Mouse (Mus musculus) forebrain, embryonic 15.5 days (tissue): ENCODE data around the gene Rpp25. TPM values are rescaled to one million over a fixed set of nuclear protein-coding genes. Genes with fewer than 3 reads are reported as not detected.

ENCODE experiments used
- ATAC-seq: fragments of 200-750 bp; cut with Nextera tagmentation; replicated peaks from 2 replicates; pipeline ENCODE4 v1.8.0; 2017; ENCODE audit warnings: mild to moderate bottlenecking, moderate TSS enrichment, moderate library complexity
- H3K27ac ChIP-seq: fragments of 300-500 bp; sonication (generic); replicated peaks from 2 replicates; pipeline ENCODE4 v1.5.1; 2015; ENCODE audit warnings: mild to moderate bottlenecking, inconsistent platforms
- H3K27me3 ChIP-seq: fragments of 300-500 bp; sonication (generic); 2 replicates; pipeline ENCODE4 v1.6.1; 2015; ENCODE audit warnings: inconsistent platforms
- H3K36me3 ChIP-seq: fragments of 300-500 bp; sonication (generic); 2 replicates; pipeline ENCODE4 v1.6.1; 2015; ENCODE audit warnings: mild to moderate bottlenecking, inconsistent platforms
- H3K4me1 ChIP-seq: fragments of 300-500 bp; sonication (generic); 2 replicates; pipeline ENCODE4 v1.6.1; 2015; ENCODE audit warnings: inconsistent platforms
- H3K4me2 ChIP-seq: fragments of 300-500 bp; sonication (generic); replicated peaks from 2 replicates; pipeline ENCODE4 v1.6.1; 2015; ENCODE audit warnings: mild to moderate bottlenecking, inconsistent platforms
- H3K4me3 ChIP-seq: fragments of 300-500 bp; sonication (generic); 2 replicates; pipeline ENCODE4 v1.5.1; 2015; ENCODE audit warnings: mild to moderate bottlenecking, inconsistent platforms
- H3K9ac ChIP-seq: fragments of 300-500 bp; sonication (generic); replicated peaks from 2 replicates; pipeline ENCODE4 v1.6.1; 2015; ENCODE audit warnings: mild to moderate bottlenecking, inconsistent platforms
- H3K9me3 ChIP-seq: fragments of 300-500 bp; sonication (generic); 2 replicates; pipeline ENCODE4 v1.6.1; 2016; ENCODE audit warnings: inconsistent platforms
- WGBS: fragments of 180-500 bp; shearing (Covaris S2); methylation state at CpG from one replicate; pipeline ENCODE4 v1.1.7; 2015; ENCODE audit warnings: mixed read lengths; 5-methylcytosine and 5-hydroxymethylcytosine counted together
- polyA plus RNA-seq: library from polyadenylated mRNA; unstranded; fragments of >200 nt; fragmentation: Nextera tagmentation; extraction: Ambion mirVana; gene quantifications from 2 replicates; pipeline ENCODE4 v1.2.1, GENCODE M21; 2015

Gene Rpp25
- polyA plus RNA-seq, 1 experiment from 2014 or later = 19.6 TPM

DNA sequence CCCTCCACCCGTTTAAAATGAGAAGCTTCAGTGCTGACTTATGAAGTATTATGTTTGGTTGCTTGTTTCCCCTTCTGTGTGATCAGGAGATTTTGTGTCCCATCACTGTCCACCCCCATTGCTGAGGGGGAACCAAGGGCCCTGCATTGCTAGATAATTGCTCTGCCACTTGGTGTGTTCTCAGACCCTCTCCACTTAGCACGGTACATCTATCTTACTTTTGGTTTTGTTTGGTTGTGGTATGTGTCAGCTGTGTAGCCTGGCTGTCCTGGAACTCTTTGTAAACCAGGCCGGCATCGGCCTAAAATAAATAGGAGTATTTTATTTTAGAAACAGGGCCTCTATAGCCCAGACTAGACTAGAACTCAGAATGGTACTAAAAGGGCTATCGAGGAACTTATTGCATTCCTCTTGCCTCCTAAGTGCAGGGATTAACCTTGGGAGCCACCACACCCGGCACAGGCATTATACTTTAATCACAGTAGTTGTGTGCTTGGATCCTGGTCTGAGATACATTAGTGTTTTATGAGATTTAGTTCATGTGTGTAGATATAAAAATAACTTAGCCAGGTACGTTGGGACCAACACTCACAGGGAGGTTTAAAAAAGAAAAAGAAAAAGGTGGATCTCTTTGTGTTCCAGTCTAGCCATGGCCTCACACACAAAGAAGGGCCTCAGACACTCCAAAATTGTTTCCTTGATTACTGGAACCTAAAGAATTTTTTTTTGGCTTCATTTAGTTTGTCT, 18.5 kb downstream of the Rpp25 start:
- H3K9ac ChIP-seq = peak overlapping the region; percentile 96
- 43% methylated on average over 7 of the region's 7 CpGs for WGBS

DNA sequence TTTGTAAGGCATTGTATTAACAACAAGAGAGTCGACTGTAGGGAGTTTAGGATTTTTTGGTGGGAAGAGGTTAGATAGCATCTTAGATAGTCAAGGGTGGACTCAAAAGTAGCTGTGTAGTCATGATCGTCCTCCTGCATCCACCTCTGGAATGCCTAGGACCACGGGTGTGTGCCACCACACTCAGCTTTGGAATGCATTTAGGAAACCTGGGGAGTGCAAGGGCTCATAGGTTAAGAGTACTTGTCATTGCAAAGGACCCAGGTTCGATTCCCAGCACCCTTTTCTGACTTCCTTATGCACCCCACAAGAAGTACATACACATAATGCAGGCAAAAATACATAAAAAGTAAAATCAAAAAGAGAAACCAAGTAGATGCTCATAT, 19.0 kb downstream of the Rpp25 start:
- WGBS = 86% methylated on average over 4 of the region's 4 CpGs
- peak overlapping the region; percentile 69 for H3K4me2 ChIP-seq
- H3K36me3 ChIP-seq = no peaks in the 10 kb centered on the region
- H3K27me3 ChIP-seq = no peaks in the 10 kb centered on the region
- H3K4me3 ChIP-seq = peak overlapping the region; percentile 91
- H3K4me1 ChIP-seq = peaks cover 42% of the 10 kb centered on the region
- H3K9ac ChIP-seq = peak overlapping the region; percentile 18; the same call in 1 of the 2 replicates
- no peak for ATAC-seq
- H3K27ac ChIP-seq = no peak overlapping the region
- H3K9me3 ChIP-seq = no peaks in the 10 kb centered on the region

More for the DNA sequence above, 18.5 kb downstream of the Rpp25 start:
- Histone ChIP-seq H3K4me3 (peak overlapping the region; percentile 91), H3K27ac (peak overlapping the region; percentile 84), H3K27me3 (no peaks in the 10 kb centered on the region), H3K9me3 (no peaks in the 10 kb centered on the region), H3K36me3 (no peaks in the 10 kb centered on the region), H3K4me1 (peaks cover 42% of the 10 kb centered on the region), H3K4me2 (peak overlapping the region; percentile 69)
- no peak for ATAC-seq

DNA sequence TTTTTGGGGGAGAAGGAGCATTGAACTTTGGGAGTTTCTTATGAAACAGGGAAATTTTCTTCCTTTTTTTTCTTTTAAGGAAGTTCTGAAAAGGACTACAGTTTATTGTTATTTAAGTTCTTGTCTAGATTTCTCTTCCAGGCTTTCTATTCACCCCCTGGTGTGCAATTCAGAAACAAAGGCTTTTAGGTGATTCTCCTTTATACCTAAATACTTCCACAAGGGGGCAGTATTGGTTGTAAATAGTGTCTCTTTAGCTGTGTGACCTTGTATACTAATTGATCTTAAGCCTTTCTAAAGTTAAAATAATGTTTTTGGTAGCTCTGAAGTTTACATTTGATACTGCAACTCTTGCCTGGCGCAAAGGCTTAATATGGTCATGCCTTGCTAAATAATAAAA, 19.9 kb downstream of the Rpp25 start:
- H3K9me3 ChIP-seq = no peaks in the 10 kb centered on the region
- H3K4me2 ChIP-seq = 0 out of 2 replicates have a peak overlapping the region, but pooled peaks have one; percentile 9
- no peak overlapping the region for H3K4me3 ChIP-seq
- no peak overlapping the region for H3K9ac ChIP-seq
- H3K4me1 ChIP-seq = peaks cover 50% of the 10 kb centered on the region
- 85% methylated on average over 1 of the region's 1 CpGs for WGBS
- H3K36me3 ChIP-seq = no peaks in the 10 kb centered on the region
- no peak overlapping the region for H3K27ac ChIP-seq
- no peaks in the 10 kb centered on the region for H3K27me3 ChIP-seq
- no peak for ATAC-seq

DNA sequence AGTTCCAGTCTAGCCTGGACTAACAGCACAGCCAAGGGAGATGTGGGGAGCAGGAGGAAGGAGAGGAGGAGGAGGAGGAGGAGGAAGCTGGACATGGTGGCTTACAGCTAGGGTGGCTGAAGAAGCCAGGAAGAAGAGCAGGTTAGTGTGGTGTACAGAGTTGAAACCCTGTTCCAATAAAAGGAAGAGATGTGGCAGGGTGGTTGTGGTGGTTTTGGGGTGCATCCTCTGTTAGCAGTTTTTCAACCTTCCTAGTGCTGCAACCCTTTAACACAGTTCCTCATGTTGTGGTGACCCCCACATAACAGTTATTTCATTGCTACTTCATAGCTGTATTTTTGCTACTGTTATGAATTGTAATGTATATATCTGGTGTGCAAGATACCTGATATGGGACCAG, 20.6 kb downstream of the Rpp25 start:
- H3K36me3 ChIP-seq = no peaks in the 10 kb centered on the region
- H3K9me3 ChIP-seq = no peaks in the 10 kb centered on the region
- no peak for ATAC-seq
- H3K4me3 ChIP-seq = no peak overlapping the region
- H3K9ac ChIP-seq = no peak overlapping the region
- H3K27me3 ChIP-seq = no peaks in the 10 kb centered on the region
- peaks cover 51% of the 10 kb centered on the region for H3K4me1 ChIP-seq
- H3K27ac ChIP-seq = no peak overlapping the region
- H3K4me2 ChIP-seq = no peak overlapping the region

DNA sequence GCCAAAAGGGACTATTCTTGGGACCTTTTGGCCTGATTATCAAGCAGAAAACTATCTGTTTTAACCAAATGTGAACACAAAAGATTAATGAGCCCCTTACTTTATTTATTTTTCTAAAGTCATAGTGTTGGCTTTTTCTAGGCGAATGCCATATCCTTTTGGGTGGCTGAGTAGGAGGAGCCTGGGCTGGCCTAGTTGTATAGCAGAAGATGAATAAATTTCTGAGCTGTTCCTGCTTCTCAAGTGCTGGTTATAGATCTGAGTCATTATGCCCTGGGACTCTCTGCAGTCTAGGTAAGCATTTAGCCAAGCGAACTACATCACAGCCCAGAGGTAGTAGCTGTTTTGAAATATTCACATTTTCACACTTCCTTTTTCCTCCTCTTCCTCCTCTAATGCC, 21.7 kb downstream of the Rpp25 start:
- Histone ChIP-seq H3K36me3 (peaks cover 6% of the 10 kb centered on the region; the same call in 1 of the 2 replicates), H3K27me3 (no peaks in the 10 kb centered on the region), H3K27ac (no peak overlapping the region), H3K4me1 (peaks cover 48% of the 10 kb centered on the region), H3K9ac (no peak overlapping the region), H3K4me2 (no peak overlapping the region), H3K9me3 (no peaks in the 10 kb centered on the region), H3K4me3 (no peak overlapping the region)
- WGBS = 87% methylated on average over 2 of the region's 2 CpGs
- no peak for ATAC-seq

DNA sequence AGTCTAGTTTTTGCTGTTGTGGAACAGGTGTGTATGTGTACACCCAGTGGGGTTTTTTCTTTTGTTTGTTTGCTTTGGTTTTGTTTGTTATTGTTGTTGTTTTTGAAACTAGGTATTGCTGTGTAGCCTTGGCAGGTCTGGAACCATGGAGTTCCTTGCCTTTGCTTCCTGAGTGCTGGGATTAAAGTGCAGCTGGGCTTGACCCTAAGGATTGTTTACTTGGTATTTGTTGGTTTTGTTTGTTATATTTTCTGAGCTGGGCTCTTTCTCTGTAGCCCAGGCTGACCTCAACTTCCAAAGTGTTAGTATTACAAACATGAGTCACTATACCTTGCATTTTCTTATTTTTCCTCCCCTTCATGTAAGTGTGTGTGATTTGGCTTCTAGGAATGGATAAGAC, 22.6 kb downstream of the Rpp25 start:
- no peak for ATAC-seq
- H3K4me2 ChIP-seq = no peak overlapping the region
- no peak overlapping the region for H3K4me3 ChIP-seq

DNA sequence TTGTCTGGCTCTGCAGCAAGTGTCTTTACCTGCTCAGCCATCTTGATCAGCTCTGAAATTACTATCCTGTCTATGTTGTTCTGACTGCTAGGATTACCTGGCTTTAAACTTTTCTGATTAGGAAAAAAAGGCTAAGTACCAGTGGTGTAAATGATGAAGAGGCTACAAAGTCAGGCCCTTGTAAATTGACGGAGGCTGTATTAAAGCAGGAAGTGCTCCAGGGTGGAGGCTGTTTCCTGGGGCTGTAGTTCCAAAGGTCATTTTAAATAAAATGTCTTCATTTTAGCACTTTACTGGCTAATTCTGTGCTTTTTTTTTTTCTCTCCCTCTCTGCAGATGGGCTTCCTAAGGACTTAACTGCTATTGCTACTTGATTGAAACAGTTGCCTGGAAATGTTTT, 28.1 kb downstream of the Rpp25 start:
- no peaks in the 10 kb centered on the region for H3K27me3 ChIP-seq
- peaks cover 46% of the 10 kb centered on the region for H3K36me3 ChIP-seq
- H3K9ac ChIP-seq = no peak overlapping the region
- no peaks in the 10 kb centered on the region for H3K9me3 ChIP-seq
- no peak overlapping the region for H3K4me3 ChIP-seq
- no peak for ATAC-seq
- no peak overlapping the region for H3K27ac ChIP-seq
- peaks cover 14% of the 10 kb centered on the region for H3K4me1 ChIP-seq
- no peak overlapping the region for H3K4me2 ChIP-seq
- 96% methylated on average over 1 of the region's 1 CpGs for WGBS

More for the DNA sequence above, 22.6 kb downstream of the Rpp25 start:
- H3K4me1 ChIP-seq = peaks cover 46% of the 10 kb centered on the region
- peaks cover 13% of the 10 kb centered on the region for H3K36me3 ChIP-seq
- H3K27me3 ChIP-seq = no peaks in the 10 kb centered on the region
- H3K9me3 ChIP-seq = no peaks in the 10 kb centered on the region
- no peak overlapping the region for H3K27ac ChIP-seq
- H3K9ac ChIP-seq = no peak overlapping the region

DNA sequence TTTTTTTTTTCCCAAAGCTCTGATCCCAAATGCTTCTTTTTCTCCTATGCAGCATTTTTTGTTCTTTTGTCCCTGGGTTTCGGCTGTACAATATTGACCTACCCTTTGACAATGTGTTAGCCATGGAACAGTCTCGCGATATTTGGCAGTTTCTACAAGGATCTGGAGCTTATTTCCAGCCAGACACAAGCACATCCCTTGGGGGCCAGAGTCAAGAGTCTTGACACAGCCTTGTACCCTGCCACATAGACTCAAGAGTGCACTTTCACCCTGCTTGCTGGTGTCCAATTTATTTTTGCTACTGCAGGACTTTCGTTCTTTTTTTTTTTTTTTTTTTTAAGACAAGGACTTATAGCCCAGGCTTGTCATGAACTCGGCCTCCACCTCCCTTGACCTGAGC, 32.5 kb downstream of the Rpp25 start:
- 86% methylated on average over 5 of the region's 5 CpGs for WGBS
- no peak for ATAC-seq
- no peak overlapping the region for H3K9ac ChIP-seq
- no peaks in the 10 kb centered on the region for H3K27me3 ChIP-seq
- peak overlapping the region; percentile 70 for H3K4me2 ChIP-seq
- H3K4me1 ChIP-seq = peaks cover 22% of the 10 kb centered on the region
- H3K4me3 ChIP-seq = peak overlapping the region; percentile 69
- H3K27ac ChIP-seq = peak overlapping the region; percentile 83; the same call in 1 of the 2 replicates
- no peaks in the 10 kb centered on the region for H3K9me3 ChIP-seq
- H3K36me3 ChIP-seq = peaks cover 57% of the 10 kb centered on the region

DNA sequence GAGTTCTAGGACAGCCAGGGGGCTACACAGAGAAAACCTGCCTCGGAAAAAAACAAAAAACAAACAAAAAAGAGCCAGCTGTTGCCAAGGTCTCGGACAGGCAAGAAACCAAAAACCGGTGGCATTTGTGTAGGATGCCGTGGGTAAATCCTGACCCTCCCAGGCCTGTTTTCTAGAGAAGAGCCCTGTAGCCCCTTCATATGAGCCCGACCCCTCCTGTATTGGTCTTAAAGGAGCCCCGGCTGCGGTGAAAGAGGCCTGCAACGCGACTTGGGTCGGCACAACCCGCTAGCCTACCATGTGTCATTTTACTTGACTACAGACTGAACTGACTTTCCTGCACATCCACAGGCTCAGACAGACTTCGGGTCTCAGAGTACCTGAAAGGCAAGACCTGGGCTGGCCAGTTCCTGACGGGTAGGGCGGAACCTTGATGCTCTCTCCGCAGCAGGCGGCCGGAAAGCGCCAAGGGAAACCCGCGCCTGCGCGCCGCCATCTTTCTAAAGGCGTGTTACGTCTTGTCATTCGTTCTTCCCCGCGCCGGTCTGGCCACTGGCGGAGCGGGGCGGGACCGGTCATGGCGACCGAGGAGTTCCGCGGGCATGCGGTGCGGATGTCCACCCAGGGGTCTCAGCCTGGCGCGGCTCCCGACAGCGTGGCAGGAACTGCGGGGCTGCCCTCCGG, 33.4 kb downstream of the Rpp25 start, which contains the start of gene Fam219b:
Gene Fam219b (plus strand): TSS at position 485 of the 684 bp plus-strand sequence.
- Histone ChIP-seq H3K27ac (peak within 1 kb of the TSS; percentile 83), H3K36me3 (peaks cover 52% of the 10 kb centered on the region), H3K9me3 (no peaks in the 10 kb centered on the region), H3K27me3 (no peaks in the 10 kb centered on the region), H3K9ac (peak within 1 kb of the TSS; percentile 78), H3K4me3 (peak within 1 kb of the TSS; percentile 69), H3K4me1 (peaks cover 22% of the 10 kb centered on the region), H3K4me2 (peak within 1 kb of the TSS; percentile 70)
- peak; percentile 88 for ATAC-seq
- 2% methylated on average over 45 of the region's 45 CpGs for WGBS

DNA sequence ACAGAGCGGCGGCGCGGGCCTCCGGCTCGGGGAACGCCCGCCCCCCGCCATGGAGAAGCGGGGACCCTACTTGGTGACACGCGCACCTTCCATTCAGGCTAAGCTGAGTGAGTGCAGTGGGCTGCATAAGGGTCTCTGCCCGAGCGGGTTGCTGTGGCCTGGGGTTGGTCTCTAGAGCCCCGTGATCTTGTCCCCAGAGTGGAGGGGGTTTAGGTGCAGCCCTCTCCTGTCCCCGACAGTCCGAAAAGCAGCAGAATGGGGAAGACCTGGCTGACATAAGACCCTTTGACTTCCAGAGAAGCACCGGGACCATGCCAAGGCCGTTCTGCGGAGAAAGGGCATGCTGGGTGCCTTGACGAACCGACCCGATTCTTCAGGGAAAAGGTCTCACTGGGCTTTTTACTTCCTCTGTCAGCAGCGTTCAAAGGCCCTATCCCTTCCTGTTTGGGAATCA, 33.9 kb downstream of the Rpp25 start:
- Histone ChIP-seq H3K4me3 (peak overlapping the region; percentile 69), H3K36me3 (peaks cover 52% of the 10 kb centered on the region), H3K9ac (peak overlapping the region; percentile 78), H3K27me3 (no peaks in the 10 kb centered on the region), H3K4me2 (peak overlapping the region; percentile 70), H3K9me3 (no peaks in the 10 kb centered on the region), H3K27ac (peak overlapping the region; percentile 83), H3K4me1 (peaks cover 22% of the 10 kb centered on the region)
- peak; percentile 85; the same call in 1 of the 2 replicates for ATAC-seq
- WGBS = under 1% methylated on average over 24 of the region's 24 CpGs

DNA sequence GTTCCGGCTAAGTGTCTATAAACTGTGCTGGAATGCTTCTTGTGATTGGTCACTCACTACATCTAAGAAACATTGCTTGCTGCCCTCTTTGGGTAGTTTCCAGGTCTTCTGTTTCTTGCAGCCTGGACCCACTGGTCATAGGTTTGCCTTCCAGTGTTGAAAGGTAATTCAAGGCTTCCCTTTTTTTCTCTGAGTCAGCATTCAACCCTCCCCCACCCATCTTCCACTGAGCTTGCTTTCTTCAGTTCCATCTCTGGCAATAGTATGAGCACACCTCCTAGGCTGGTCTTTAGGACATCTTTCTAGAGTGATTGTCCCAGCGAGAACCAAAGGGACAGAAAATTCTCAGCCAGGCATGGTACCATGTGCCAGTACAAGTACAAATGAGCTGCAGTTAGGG, 35.7 kb downstream of the Rpp25 start:
- peaks cover 22% of the 10 kb centered on the region for H3K4me1 ChIP-seq
- ATAC-seq = no peak
- WGBS = 92% methylated on average over 2 of the region's 2 CpGs
- H3K27me3 ChIP-seq = no peaks in the 10 kb centered on the region
- H3K9me3 ChIP-seq = no peaks in the 10 kb centered on the region
- H3K27ac ChIP-seq = no peak overlapping the region
- H3K4me3 ChIP-seq = no peak overlapping the region
- no peak overlapping the region for H3K9ac ChIP-seq
- peaks cover 53% of the 10 kb centered on the region for H3K36me3 ChIP-seq
- no peak overlapping the region for H3K4me2 ChIP-seq

DNA sequence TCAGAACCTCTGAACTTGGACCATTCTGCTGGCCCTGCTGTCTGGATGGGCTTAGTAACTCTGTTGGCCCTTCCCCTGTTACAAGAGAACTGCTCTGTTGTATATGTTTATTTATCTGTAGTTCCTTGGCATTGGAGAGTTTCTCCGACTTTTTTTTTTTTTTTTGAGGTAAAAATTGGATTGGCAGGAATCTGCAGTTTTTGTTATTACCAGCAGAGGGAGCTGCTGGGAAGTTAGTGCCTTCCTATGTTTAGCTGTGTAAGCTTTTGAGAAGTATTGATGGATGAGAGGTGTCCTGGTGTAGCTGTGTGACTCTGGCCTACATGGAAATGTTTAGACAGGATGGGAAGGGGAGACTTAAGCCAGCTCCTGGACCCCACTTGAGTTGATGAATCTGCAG, 37.5 kb downstream of the Rpp25 start:
- no peak overlapping the region for H3K4me3 ChIP-seq
- H3K4me1 ChIP-seq = peaks cover 22% of the 10 kb centered on the region
- H3K27me3 ChIP-seq = no peaks in the 10 kb centered on the region
- no peak overlapping the region; the same call in 1 of the 2 replicates for H3K27ac ChIP-seq
- no peaks in the 10 kb centered on the region for H3K9me3 ChIP-seq
- no peak overlapping the region for H3K9ac ChIP-seq
- peaks cover 65% of the 10 kb centered on the region for H3K36me3 ChIP-seq
- H3K4me2 ChIP-seq = no peak overlapping the region
- WGBS = 7% methylated on average over 1 of the region's 1 CpGs
- ATAC-seq = no peak
